Mouse (Mus musculus): ENCODE measurements at regions not wholly inside any gene's neighbourhood (a gene's known extent, or its start where the extent isn't known, plus 50 kb on each side); places are given as distances from the start of the nearest gene placed in this dataset.

GRCm38 (mm10) chr9:73173589-73174247, 60.5 kb downstream of the Rsl24d1 start:
- DNase-seq (ENCODE audit: low read depth), result no peak

DNA sequence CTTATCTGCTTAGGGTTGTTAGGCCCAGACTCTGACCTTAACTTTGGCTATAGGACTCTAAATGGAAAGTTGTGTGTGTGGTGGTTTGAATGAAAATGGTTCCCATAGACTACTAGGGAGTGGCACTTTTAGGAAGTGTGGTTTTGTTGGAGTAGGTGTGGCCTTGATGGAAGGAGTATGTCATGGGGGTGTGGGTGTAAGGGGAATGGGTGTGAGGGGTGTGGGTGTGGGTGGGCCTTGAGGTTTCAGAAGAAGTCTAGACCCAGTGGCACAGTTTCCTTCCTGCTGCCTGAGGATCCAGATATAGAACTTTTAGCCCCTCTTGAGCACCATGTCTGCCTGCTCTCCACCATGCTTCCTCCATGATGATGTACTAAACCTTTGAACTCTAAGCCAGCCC, 63.4 kb downstream of the Rsl24d1 start:
- no peak for DNase-seq (ENCODE audit: low read depth)

DNA sequence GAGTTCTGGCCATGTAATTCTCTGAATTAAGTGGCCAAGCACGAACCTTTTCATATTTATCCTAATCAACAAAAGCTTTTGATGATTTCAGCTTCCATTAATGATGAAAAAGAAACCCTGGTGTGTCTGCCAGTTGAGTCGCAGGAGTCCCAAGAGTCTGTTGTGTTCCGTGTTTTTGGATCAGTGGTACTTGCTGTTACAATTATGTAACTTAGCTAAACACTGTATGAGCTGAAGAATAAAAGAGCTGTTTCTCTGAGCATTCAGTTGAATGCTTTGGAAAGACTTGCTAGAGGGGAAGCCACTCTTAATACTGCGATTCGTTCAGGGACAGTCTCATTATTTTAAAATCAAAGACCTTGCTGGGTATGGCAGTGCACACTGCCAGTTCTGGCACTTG, 70.1 kb downstream of the Rsl24d1 start:
- no peak for DNase-seq (ENCODE audit: low read depth)

GRCm38 (mm10) chr9:73184908-73185307, 71.7 kb downstream of the Rsl24d1 start:
- no peak for DNase-seq (ENCODE audit: low read depth)

DNA sequence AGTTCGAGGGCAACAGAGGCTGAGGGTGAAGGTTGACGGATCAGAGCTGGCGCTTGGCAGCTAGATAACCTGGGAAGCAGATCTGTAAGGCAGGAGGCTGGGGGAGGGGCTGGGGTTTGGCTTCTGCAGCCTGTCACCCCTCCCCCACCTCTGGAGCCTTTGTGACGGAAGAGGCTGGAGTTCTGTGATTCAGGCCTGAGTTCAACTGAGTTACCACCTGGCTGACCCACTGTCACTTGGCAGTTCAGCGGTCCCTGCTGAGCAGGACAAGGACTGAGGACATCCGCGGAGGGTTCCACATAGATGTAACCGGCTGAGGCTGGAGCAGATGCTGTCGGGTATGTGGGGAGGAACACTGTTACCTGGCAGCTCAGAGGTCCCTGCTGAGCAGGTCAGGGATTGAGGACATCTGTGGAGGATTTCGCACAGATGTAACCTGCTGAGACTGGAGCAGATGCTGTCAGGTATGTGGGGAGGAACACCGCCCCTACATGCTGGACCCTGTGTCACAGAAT, 79.1 kb downstream of the Rsl24d1 start:
- no peak for DNase-seq (ENCODE audit: low read depth)

DNA sequence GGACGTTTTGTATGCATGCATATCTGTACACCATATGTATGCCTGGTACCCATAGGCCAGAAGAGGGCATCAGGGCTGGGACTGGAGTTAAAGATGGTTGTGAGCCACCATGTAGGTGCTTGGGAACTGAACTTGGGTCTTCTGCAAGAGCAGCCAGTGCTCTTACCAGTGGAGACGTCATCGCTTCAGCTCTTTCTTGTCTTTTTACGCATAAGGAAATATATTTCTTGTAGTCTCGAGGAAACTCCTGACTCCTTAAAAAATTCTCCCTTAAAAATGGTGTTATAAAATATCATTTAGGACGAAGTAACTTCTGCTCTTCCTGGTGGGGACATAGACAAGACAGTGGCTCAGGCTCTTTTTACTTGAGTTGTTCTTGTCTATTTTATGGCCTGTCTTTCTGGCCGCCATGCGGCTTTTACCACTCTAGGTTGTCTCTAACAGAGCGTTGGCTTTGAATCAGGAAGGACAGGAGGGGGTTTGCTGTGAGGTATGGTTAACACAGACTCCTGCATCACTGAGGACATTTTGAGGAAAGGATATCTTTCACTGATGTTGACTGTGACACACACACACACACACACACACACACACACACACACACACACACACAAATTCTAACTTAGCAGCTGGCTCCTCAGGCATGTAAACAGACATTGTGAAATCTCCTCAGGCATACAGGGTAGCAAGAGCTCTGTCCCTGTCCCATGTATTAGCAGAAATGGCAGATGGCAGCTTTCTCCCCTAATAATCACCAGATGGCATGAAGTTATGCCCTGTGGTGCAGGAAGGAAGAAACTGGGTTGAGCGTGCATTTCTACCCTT, 85.2 kb downstream of the Rsl24d1 start:
- DNase-seq (ENCODE audit: low read depth), result no peak

DNA sequence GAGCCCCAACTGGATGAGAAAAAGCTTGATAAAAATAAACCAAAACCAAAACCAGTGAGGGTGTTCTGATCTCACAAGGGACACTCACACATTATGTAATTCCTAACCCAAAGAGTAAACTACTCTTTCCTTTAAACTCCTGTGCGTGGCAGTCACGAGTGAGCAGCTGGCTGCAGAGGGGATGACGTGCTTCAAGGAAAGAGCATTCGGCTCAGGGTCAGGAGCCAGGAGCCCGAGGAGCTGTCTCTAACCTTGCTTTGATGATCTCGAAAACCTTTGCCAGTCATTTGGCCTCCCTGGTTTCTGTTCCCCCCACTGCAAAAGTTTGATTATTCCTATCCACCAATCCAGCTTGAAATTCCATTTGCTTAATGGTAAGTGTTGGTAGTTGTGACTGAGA, 109.9 kb downstream of the Rsl24d1 start:
- no peak for DNase-seq (ENCODE audit: low read depth)

GRCm38 (mm10) chr9:73240188-73240587, 127.0 kb downstream of the Rsl24d1 start:
- DNase-seq (ENCODE audit: low read depth), result peak; percentile 17

- DNase-seq (ENCODE audit: low read depth), result no peak
These were observed 129.5 kb downstream of the Rsl24d1 start for GRCm38 (mm10) chr9:73242521-73243308.

GRCm38 (mm10) chr9:73244177-73244576, 131.0 kb downstream of the Rsl24d1 start:
- DNase-seq (ENCODE audit: low read depth), result no peak

DNA sequence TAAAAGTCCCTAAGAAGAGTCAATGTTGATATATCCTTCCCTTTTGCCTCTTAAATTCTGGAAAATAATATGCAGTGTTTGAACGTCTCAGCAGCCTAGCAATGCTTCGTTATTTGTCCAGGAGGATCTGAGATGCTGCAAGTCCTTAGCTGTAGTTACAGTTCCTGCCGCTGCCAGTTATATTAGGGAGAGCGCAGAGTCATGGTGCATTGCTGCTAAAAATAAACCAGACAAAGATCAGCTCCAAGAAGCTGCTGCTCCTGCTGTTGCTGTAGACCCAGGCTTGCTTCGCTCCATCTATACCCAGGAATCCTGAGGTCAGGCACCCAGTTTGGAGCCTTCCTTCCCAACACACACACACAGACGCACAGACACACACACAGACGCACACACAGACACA, 132.3 kb downstream of the Rsl24d1 start:
- DNase-seq (ENCODE audit: low read depth), result no peak

GRCm38 (mm10) chr9:73258171-73258570, 144.9 kb downstream of the Rsl24d1 start:
- DNase-seq (ENCODE audit: low read depth), result no peak

DNA sequence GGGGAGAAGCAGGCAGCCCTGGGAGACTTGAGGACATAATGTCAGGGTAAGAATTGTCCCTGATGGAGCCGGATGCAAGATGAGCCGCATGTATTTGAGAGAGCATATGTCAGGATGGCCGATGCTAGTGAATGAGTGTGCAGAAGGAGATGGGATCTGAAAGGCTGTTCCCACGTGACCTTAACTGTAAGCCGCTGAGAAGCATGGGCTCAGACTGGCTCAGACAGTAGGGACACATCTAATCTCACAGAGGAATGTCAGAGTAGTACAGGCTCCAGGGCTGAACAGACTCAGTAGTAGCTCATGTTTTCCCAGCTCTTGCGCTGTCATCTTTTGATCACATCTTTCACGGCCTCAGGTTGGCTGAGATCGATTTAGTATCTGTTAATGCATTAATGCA, 145.4 kb downstream of the Rsl24d1 start:
- DNase-seq (ENCODE audit: low read depth), result no peak

DNA sequence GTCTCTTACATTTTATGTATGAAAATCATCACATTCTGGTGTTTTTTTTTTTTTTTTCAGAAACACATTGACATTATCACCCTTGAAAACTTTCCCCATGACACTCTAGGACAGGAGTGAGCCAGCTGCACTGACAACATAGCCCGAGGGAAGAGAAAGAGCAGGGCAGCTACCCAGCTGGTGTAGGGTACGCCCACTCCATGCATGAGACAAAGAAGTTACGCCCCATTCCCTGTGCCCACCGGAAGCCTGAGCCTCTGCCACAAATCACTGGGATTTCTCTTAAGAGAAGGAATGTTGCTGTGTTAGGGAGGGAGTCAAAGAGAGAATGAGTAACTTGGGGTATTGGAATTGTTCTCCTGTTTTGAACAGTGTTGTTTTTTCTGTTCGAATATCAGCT, 149.5 kb downstream of the Rsl24d1 start:
- DNase-seq (ENCODE audit: low read depth), result no peak

GRCm38 (mm10) chr9:73270249-73270648, 157.0 kb downstream of the Rsl24d1 start:
- DNase-seq (ENCODE audit: low read depth), result no peak

DNA sequence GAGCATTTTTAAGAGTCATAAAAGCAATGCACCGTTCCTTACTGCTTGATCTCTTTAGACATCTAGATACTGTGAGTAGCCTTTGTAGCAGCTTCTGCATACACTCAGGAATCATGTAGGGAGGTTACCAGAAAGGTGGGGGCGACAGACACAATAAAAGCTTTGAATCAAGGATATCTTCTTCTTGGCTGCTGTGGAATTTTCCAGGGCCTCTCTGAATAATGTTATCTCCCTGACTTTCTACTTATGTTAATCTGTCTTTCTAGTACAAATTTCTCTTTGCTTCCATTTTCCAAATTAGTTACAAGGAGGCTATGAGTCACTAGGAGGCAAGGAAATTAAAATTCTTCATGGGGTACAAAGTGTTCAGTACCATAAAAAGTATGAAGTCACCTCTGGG, 159.4 kb downstream of the Rsl24d1 start:
- no peak for DNase-seq (ENCODE audit: low read depth)

GRCm38 (mm10) chr9:73273681-73274080, 160.5 kb downstream of the Rsl24d1 start:
- no peak for DNase-seq (ENCODE audit: low read depth)

DNA sequence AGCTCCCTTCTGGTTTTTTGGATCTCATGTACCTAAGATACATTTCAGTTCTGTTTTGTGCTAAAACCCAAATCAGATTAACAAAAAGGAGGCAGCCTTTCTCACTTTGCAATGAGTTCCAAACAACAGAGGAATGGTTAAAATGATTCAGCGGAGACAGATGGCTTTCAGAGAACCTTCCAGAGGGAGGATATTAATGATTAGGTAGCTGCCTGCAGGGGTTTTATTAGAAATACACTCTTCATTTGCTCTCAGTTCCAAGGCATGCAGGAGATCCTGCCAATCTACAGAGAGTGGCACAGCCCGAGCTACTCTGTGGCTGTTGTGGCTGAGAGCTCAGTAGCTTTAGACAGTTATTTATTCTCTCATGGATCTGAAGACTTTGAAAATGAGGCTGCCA, 162.4 kb downstream of the Rsl24d1 start:
- DNase-seq (ENCODE audit: low read depth), result no peak

DNA sequence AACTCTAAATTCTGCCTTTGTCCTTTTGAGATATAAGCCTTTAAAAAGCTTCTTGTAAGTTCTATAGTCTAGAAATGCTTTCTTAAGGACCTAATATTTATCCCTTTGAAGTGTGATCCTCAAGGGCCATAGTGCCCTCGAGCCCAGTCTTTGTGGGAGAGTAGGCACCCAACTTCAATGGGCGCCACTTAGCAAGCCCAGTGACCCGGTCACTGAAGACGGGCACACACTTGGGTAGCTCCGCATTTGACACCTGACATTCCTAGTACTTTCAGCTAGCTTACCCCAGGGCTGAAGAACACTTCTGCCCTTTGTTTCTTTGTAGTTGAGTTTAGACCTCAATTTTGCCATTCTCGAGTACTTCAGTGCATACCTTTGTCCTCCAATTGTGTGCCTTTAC, 182.1 kb downstream of the Rsl24d1 start:
- no peak for DNase-seq (ENCODE audit: low read depth)

GRCm38 (mm10) chr9:73302156-73302918, 189.1 kb downstream of the Rsl24d1 start:
- no peak for DNase-seq (ENCODE audit: low read depth)

- no peak for DNase-seq (ENCODE audit: low read depth)
These were observed 203.8 kb downstream of the Rsl24d1 start for GRCm38 (mm10) chr9:73317048-73317447.
